Mouse (Mus musculus) ES-E14 (cell line): ENCODE data around the gene A830018L16Rik.

ENCODE experiments used
- HCFC1 ChIP-seq: IDR thresholded peaks from 2 replicates; pipeline ENCODE4 v1.6.1; 2012; ENCODE audit warnings: low read length, inconsistent platforms, borderline replicate concordance; ENCODE audit not compliant: insufficient read depth
- MAFK ChIP-seq: IDR thresholded peaks from 2 replicates; pipeline ENCODE4 v1.6.1; 2014; ENCODE audit warnings: mild to moderate bottlenecking, low read depth, low read length, inconsistent platforms; ENCODE audit not compliant: insufficient read depth

GRCm38 (mm10) chr1:11658061-11658625 is 244.2 kb downstream of the A830018L16Rik start:
- TF ChIP-seq HCFC1 (no peak), MAFK (no peak)
